Mouse (Mus musculus) erythroblast, embryonic 14.5 days (primary cell): ENCODE results near the gene Zmat3. TPM values are rescaled to one million over a fixed set of nuclear protein-coding genes. Genes with fewer than 3 reads are reported as not detected.

ENCODE experiments used
- H3K27me3 ChIP-seq: 2 replicates; pipeline ENCODE4 v1.6.1; 2012; ENCODE audit warnings: inconsistent platforms; ENCODE audit not compliant: control insufficient read depth
- H3K36me3 ChIP-seq: 2 replicates; pipeline ENCODE4 v1.6.1; 2012; ENCODE audit warnings: mild to moderate bottlenecking, inconsistent platforms; ENCODE audit not compliant: control insufficient read depth
- H3K4me1 ChIP-seq: 2 replicates; pipeline ENCODE4 v1.6.1; 2012; ENCODE audit warnings: inconsistent platforms; ENCODE audit not compliant: control insufficient read depth
- H3K4me3 ChIP-seq: replicated peaks from 2 replicates; pipeline ENCODE3; 2012; ENCODE audit warnings: moderate library complexity, mild to moderate bottlenecking, inconsistent platforms
- H3K9me3 ChIP-seq: 2 replicates; pipeline ENCODE4 v1.6.1; 2012; ENCODE audit warnings: low read length, inconsistent platforms, mixed read lengths; ENCODE audit not compliant: control insufficient read depth
- GATA1 ChIP-seq: IDR thresholded peaks from 2 replicates; pipeline ENCODE4 v1.6.1; 2012; ENCODE audit warnings: low read length, inconsistent platforms, mixed read lengths
- TAL1 ChIP-seq: IDR thresholded peaks from 3 replicates; pipeline ENCODE4 v1.6.1; 2012; ENCODE audit warnings: low read length, inconsistent platforms, mixed read lengths
- polyA plus RNA-seq: library from polyadenylated mRNA; stranded (reverse); fragments of >175 nt; gene quantifications from 2 replicates; pipeline ENCODE4 v1.2.3, GENCODE M21; 2012

The Zmat3 gene
- polyA plus RNA-seq, 1 experiment, result 0.01 TPM

DNA sequence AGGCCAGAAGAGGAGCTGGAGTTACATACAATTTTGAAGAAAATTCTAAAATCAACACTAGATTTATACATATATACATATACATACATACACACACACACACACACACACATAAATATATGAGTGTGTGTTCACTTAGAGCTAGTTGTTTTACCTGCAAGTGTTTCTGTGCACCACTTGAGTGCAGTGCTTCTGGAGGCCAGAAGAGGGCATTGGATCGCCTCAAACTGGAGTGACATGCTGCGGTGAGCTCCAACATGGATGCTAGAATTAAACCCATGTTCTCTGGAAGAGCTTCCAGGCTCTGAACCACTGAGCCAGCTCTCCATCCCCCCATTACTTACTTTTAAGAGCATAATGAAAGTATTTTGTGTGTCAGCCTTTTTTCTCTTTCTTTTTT, 14.1 kb upstream of the Zmat3 start:
- no peaks in the 10 kb centered on the region for H3K9me3 ChIP-seq
- no peak for TF ChIP-seq TAL1
- TF ChIP-seq GATA1, result no peak
- peaks cover 9% of the 10 kb centered on the region for H3K4me1 ChIP-seq
- no peak overlapping the region for H3K4me3 ChIP-seq
- no peaks in the 10 kb centered on the region for H3K36me3 ChIP-seq
- H3K27me3 ChIP-seq, result no peaks in the 10 kb centered on the region

DNA sequence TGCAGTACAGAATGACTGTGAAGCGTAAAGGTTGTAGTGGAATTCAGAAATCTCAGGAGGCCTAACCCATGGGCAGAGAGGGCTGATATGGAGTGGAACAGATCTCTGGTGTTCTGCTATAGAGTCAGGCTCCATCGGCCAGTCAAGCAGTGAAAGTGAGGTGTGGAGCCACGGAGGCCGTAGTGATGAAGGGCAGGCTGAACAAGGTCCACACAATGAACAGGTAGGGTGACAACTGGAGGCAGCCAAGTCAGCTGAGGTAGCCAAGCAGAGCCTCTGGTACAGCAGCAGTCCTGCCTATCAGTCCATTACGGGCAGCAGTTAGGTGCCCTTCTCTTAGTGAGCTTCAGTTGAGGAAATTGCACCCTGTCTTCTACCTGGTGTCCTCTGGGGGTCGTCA, 7.4 kb upstream of the Zmat3 start:
- no peaks in the 10 kb centered on the region for H3K9me3 ChIP-seq
- TF ChIP-seq TAL1, result no peak
- no peak for TF ChIP-seq GATA1
- no peaks in the 10 kb centered on the region for H3K36me3 ChIP-seq
- H3K4me3 ChIP-seq, result no peak overlapping the region
- H3K4me1 ChIP-seq, result peaks cover 3% of the 10 kb centered on the region
- H3K27me3 ChIP-seq, result peaks cover 3% of the 10 kb centered on the region

DNA sequence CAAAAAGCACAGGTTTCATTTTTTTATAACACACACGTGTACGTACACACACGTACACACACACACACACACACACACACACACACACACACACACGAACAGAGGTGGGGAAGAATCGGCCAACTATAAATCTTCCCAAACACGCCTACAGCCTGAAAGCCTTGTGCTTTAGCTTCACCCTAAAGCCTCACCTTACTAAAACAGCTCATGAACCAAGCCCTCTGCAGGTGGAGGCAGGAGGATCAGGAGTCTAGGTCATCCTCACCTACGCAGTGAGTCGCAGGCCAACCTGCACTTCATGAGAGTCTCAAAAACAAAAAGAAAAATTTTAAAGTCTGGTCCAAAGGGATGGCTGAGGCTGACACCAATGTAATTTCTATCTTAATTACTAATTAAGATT, 6.7 kb upstream of the Zmat3 start:
- Histone ChIP-seq H3K36me3 (no peaks in the 10 kb centered on the region), H3K4me3 (no peak overlapping the region), H3K27me3 (peaks cover 10% of the 10 kb centered on the region), H3K9me3 (no peaks in the 10 kb centered on the region), H3K4me1 (peaks cover 3% of the 10 kb centered on the region)
- TF ChIP-seq TAL1, result no peak
- no peak for TF ChIP-seq GATA1

DNA sequence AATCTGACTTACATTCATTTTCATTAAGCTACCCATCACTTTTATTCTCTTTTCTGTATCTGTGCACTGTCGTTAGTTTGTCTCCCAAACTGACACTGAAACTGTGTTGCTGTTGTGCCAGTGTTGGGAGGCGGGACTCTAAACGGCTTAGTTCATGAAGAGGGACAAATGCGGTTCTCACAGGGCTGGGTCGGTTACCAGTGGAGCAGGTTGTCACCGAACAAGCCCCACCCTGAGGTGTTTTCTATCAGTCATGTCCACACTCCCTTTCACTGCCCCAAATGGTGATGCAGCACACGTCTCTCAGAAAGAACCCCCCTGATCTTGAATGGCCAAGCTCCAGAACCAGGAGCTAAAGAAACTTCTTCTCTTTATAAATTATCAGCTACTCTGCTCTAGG, 6.1 kb upstream of the Zmat3 start:
- TF ChIP-seq TAL1 (no peak), GATA1 (no peak)
- Histone ChIP-seq H3K4me1 (peaks cover 3% of the 10 kb centered on the region), H3K27me3 (peaks cover 12% of the 10 kb centered on the region), H3K9me3 (no peaks in the 10 kb centered on the region), H3K36me3 (no peaks in the 10 kb centered on the region), H3K4me3 (no peak overlapping the region)

DNA sequence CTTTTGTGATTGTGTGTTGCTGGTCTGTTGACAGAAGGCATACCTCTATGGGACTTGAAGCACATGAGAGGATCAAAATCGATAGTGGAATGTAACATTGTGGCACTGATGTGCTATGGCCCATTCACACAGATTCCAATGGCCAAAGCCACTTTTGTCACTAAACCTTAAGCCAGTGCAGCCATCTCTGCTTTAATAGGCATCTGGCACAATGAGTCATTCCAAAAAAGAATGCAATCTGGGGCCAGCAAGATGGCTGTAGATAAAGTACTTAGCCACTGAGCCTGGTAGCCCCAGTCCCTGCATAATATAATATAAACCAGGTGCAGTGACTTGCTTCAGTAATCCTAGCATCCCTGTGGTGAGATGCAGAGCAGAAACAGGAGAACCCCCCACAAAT, 1.7 kb upstream of the Zmat3 start:
- Histone ChIP-seq H3K4me1 (peaks cover 22% of the 10 kb centered on the region), H3K9me3 (no peaks in the 10 kb centered on the region; the same call in 1 of the 2 replicates), H3K27me3 (peaks cover 42% of the 10 kb centered on the region), H3K36me3 (no peaks in the 10 kb centered on the region), H3K4me3 (no peak overlapping the region)
- no peak for TF ChIP-seq GATA1
- no peak for TF ChIP-seq TAL1

DNA sequence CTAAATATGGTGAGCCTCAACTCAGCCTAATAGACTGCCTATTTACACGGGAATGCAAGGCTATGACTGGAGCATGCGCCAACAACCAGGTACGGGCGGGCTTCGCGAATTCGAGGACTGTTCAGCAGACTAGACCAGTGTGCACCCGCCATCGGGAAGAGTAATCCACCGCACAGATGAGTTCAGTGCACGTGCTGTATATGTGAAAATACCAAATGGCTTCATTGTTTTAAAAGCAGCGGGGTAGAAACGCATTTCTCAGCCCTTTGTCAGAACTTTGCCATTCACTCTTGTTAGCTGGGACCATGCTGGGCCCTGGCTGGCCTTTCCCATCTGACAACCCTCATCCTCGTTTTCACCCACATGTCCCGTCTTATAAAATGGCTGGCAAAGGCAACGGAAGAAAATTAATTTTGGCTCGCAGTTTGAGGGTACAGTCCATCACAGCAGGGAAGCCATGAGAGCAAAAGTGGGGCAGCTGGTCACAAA, 476 bp upstream of the Zmat3 start:
- Histone ChIP-seq H3K27me3 (peaks cover 42% of the 10 kb centered on the region), H3K9me3 (no peaks in the 10 kb centered on the region; the same call in 1 of the 2 replicates), H3K4me3 (peak overlapping the region; percentile 75), H3K4me1 (peaks cover 19% of the 10 kb centered on the region), H3K36me3 (no peaks in the 10 kb centered on the region)
- TF ChIP-seq TAL1 (no peak), GATA1 (no peak)

DNA sequence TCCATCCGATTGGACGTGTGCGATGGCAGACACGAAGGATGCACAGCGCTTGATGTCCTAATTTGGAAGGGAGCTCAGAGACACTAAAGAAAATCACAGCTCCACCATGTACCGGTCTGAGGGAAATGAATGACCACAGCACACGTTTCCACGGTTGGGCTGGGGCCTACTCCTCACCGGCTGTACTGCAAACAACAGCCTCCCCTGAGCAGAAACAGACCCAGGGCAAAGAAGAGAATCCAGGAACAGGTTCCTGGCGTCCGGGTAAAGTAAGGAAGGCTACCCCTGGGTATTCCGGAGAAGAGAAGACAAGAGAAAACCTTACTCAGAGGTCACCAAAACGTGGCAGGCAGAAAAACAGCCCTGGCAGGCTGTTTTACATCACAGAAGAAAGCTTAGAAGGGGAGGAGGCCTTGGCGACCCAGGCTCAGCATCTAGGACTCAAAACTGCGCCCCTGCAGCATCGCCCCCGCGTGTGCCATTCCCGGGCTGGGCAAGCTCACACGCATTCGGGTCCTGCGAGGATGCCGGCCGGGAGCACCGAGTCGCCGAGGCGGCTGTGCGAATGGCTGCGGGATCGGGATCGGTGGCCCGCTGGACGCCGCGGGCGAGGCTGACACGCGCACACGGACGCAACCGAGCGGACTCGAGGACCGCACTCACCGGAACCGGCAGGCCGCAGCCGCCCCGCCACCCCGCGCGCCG, 821 bp downstream of the Zmat3 start:
- H3K4me1 ChIP-seq, result peaks cover 19% of the 10 kb centered on the region
- peaks cover 42% of the 10 kb centered on the region for H3K27me3 ChIP-seq
- no peaks in the 10 kb centered on the region for H3K36me3 ChIP-seq
- no peaks in the 10 kb centered on the region; the same call in 1 of the 2 replicates for H3K9me3 ChIP-seq
- peak overlapping the region; percentile 75 for H3K4me3 ChIP-seq
- TF ChIP-seq TAL1 (no peak), GATA1 (no peak)

DNA sequence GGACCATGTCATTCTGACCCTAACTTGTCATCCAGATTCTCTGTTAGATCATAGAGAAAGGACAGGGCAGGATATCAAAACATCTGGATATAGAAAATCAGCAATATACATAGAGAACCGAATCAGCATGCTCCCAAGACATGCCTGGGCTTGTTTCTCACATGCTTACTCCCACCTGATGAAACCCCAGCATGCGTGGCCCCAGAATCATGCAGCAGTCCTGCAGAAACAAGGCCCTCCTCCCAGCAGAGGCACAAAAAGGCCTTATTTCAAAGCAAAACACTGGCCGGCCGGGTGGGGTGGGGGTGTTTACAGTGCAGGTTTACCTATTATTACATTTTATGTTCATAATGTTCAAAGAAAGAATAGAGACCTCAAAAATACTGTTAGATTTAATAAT, 1.6 kb downstream of the Zmat3 start:
- TF ChIP-seq GATA1 (no peak), TAL1 (no peak)
- no peaks in the 10 kb centered on the region for H3K36me3 ChIP-seq
- no peaks in the 10 kb centered on the region; the same call in 1 of the 2 replicates for H3K9me3 ChIP-seq
- H3K4me1 ChIP-seq, result peaks cover 19% of the 10 kb centered on the region
- H3K27me3 ChIP-seq, result peaks cover 42% of the 10 kb centered on the region
- H3K4me3 ChIP-seq, result no peak overlapping the region

DNA sequence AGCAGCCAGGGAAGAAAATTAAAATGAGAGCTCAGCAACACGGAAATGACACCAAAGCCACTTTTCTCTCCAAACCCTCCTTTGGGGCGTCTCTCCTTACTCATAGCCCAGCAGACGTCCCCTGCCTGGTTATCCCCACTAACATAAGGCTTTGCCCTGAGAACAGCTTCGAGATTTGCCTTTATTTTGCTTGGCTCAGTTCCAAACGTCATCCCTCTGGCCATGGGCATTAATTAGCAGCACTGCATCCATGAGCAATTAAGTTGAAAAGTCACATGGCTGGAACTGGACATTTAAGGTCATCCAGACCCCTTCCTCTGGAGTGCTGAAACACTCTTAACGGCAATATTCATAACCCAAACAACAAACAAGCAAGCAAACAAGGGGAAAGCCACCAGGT, 4.6 kb downstream of the Zmat3 start:
- Histone ChIP-seq H3K27me3 (peaks cover 23% of the 10 kb centered on the region), H3K4me1 (peaks cover 15% of the 10 kb centered on the region), H3K4me3 (no peak overlapping the region), H3K9me3 (no peaks in the 10 kb centered on the region; the same call in 1 of the 2 replicates), H3K36me3 (no peaks in the 10 kb centered on the region)
- TF ChIP-seq TAL1 (no peak), GATA1 (no peak)

DNA sequence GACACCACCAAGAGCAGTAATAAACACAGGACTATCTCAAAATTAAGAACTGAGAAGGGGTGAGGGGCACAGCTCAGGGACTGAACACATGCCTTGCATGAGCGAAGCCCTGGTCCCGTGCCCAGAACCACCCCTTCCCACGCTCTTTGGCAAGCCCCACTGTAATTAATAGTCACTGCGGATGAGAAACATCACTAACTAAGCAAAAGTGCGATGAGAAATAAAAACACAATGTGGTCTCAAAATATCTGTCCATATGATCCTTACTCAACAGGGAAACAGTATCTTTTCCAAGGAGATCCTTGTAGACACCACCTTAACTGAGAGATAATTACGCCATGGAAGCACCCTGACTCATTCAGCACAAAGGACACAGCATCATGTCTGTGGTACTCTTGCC, 17.9 kb downstream of the Zmat3 start:
- no peaks in the 10 kb centered on the region for H3K36me3 ChIP-seq

More for the DNA sequence above, 17.9 kb downstream of the Zmat3 start:
- Histone ChIP-seq H3K27me3 (no peaks in the 10 kb centered on the region), H3K4me3 (no peak overlapping the region), H3K9me3 (no peaks in the 10 kb centered on the region), H3K4me1 (no peaks in the 10 kb centered on the region)
- no peak for TF ChIP-seq TAL1
- no peak for TF ChIP-seq GATA1
